Mouse (Mus musculus) common myeloid progenitor, adult 5-6 weeks (primary cell): ENCODE measurements around the gene Chfr. TPM values are rescaled to one million over a fixed set of nuclear protein-coding genes. Genes with fewer than 3 reads are reported as not detected.

Source experiments
- total RNA-seq: library from RNA; stranded (forward); fragments of 200-1000, 187-1606 nt; gene quantifications from 2 replicates; pipeline ENCODE4 v1.2.3, GENCODE M21; 2017

Chfr gene
- total RNA-seq, 1 experiment from 2014 or later, result 46.9 TPM

Other genes starting within 250 kb of the Chfr start
- 164 and 199 TPM in 2 replicates for gene Gm15446, start 212.4 kb upstream of the Chfr start, total RNA-seq
- 77.3 and 92.4 TPM in 2 replicates for gene Zfp932, start 139.3 kb upstream of the Chfr start, total RNA-seq
- 4.0 and 10.4 TPM in 2 replicates for gene Gm17655, start 63.3 kb upstream of the Chfr start, total RNA-seq
- gene Gm35315, start 41.4 kb upstream of the Chfr start, total RNA-seq, result 3.0 and 4.6 TPM in 2 replicates
- 0.05 TPM in 1 of 2 replicates, not detected in the other for gene Plcxd1, start 35.9 kb upstream of the Chfr start, total RNA-seq
- 15.7 and 18.0 TPM in 2 replicates for gene Gtpbp6, start 27.6 kb upstream of the Chfr start, total RNA-seq
- 11.7 and 16.1 TPM in 2 replicates for gene Zfp605, start 25.8 kb upstream of the Chfr start, total RNA-seq
- gene Golga3, start 40.9 kb downstream of the Chfr start, total RNA-seq, result 23.5 and 35.6 TPM in 2 replicates
- 55.2 and 75.7 TPM in 2 replicates for gene Ankle2, start 95.2 kb downstream of the Chfr start, total RNA-seq
- 32.5 and 36.6 TPM in 2 replicates for gene Pgam5, start 134.1 kb downstream of the Chfr start, total RNA-seq
- gene Pxmp2, start 150.3 kb downstream of the Chfr start, total RNA-seq, result 6.2 and 8.7 TPM in 2 replicates
- gene Pole, start 150.5 kb downstream of the Chfr start, total RNA-seq, result 61.1 and 69.1 TPM in 2 replicates
- 0.05 TPM in 1 of 2 replicates, not detected in the other for gene P2rx2, start 207.4 kb downstream of the Chfr start, total RNA-seq
- gene Lrcol1, start 208.9 kb downstream of the Chfr start, total RNA-seq, result not detected in 2 replicates